Mouse (Mus musculus) stomach, adult 2 months (tissue): Measurements from ENCODE around the gene Pcbd1. TPM values are rescaled to one million over a fixed set of nuclear protein-coding genes. Genes with fewer than 3 reads are reported as not detected.

Source experiments
- polyA plus RNA-seq: library from polyadenylated mRNA; depleted of rRNA; stranded (reverse); fragments of >200 nt; gene quantifications from 2 replicates; pipeline ENCODE4 v1.2.3, GENCODE M21; 2012; rRNA removed

Pcbd1 gene
- polyA plus RNA-seq = 9.8 and 10.2 TPM in 2 replicates

GRCm38 (mm10) chr10:61089170-61090142 is at the start of gene Pcbd1:
Gene Pcbd1 (plus strand): TSS chr10:61089331.

Other genes starting within 250 kb of the Pcbd1 start
- 10.8 and 10.9 TPM in 2 replicates for gene Sgpl1, start 58.4 kb downstream of the Pcbd1 start, polyA plus RNA-seq
- gene Tbata, start 82.6 kb downstream of the Pcbd1 start, polyA plus RNA-seq = 0.13 TPM in 1 of 2 replicates, not detected in the other
- gene Adamts14, start 184.1 kb downstream of the Pcbd1 start, polyA plus RNA-seq = 0.91 and 1.0 TPM in 2 replicates
- 0.03 TPM in 1 of 2 replicates, not detected in the other for gene Prf1, start 208.5 kb downstream of the Pcbd1 start, polyA plus RNA-seq